Mouse (Mus musculus): ENCODE measurements around the gene Pdlim1.

DNA sequence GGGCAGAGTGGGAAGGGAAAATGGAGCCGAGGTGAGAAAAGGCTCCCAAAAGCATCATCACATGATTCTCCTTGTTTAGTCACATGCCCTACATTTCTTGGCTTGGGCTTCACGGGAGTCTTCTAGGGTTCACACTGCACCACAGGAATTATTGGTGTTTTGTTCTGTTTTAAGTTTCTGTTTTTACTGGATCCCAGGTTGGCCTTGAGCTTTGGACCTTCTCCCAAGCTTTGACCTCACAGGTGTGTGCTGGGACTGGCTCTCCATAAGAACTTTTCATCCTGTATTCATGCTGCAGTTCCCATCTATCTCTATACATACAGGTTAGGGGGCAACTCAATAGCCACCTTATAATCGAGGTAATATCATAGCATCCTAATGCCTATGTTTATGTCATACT lies 47.6 kb upstream of the Pdlim1 start:
- TF ChIP-seq CTCF (IDR thresholded peaks at IDR 0.05; ENCODE audit: low read depth, low read length) (no peak), GATA1 (IDR thresholded peaks at IDR 0.05; ENCODE audit: borderline replicate concordance, low read length) (no peak), POLR2AphosphoS5 (IDR thresholded peaks at IDR 0.05; ENCODE audit: insufficient replicate concordance, low read depth, low read length) (no peak)

Data from G1E (cell line).